Mouse (Mus musculus) thymus, adult 2 months (tissue): ENCODE data around the gene Kif1a.
"Not testable (repeated sequence)": the region's sequence is repeated elsewhere in the genome, so short reads cannot be mapped to it uniquely, and the experiment has no call there.

Experiments used
- CTCF ChIP-seq: fragments of 200-500 bp; IDR thresholded peaks from 2 replicates; pipeline ENCODE4 v1.5.1; 2012; ENCODE audit warnings: mild to moderate bottlenecking, control low read depth, low read length, moderate library complexity, borderline replicate concordance; ENCODE audit not compliant: control insufficient read depth, poor library complexity, insufficient read depth; ENCODE audit errors: extremely low read depth
- POLR2A ChIP-seq: fragments of 200-500 bp; IDR thresholded peaks from 2 replicates; pipeline ENCODE4 v1.6.1; 2012; ENCODE audit warnings: mild to moderate bottlenecking, low read length, control low read depth, moderate library complexity; ENCODE audit not compliant: control insufficient read depth, poor library complexity, insufficient read depth; ENCODE audit errors: extremely low read depth

- TF ChIP-seq POLR2A, CTCF: not testable (repeated sequence)
Observed at GRCm38 (mm10) chr1:92970791-92971190, 131.0 kb downstream of the Kif1a start.
